Mouse (Mus musculus) stomach, embryonic 14.5 days (tissue): ENCODE results near the gene Kpna6. TPM values are rescaled to one million over a fixed set of nuclear protein-coding genes. Genes with fewer than 3 reads are reported as not detected.

Source experiments
- ATAC-seq: fragments of 200-750 bp; cut with Nextera tagmentation; 2 replicates; pipeline ENCODE4 v1.8.0; 2017; ENCODE audit warnings: low read depth, moderate TSS enrichment; ENCODE audit not compliant: insufficient number of reproducible peaks, insufficient read depth, low FRiP score
- H3K27ac ChIP-seq: fragments of 300-500 bp; sonication (generic); 2 replicates; pipeline ENCODE4 v1.5.1; 2014; ENCODE audit warnings: mild to moderate bottlenecking, low read length, moderate library complexity, mixed read lengths
- H3K27me3 ChIP-seq: fragments of 300-500 bp; sonication (generic); 2 replicates; pipeline ENCODE4 v1.6.1; 2014; ENCODE audit warnings: low read length, control low read depth, mixed read lengths; ENCODE audit not compliant: control insufficient read depth, insufficient read depth
- H3K36me3 ChIP-seq: fragments of 300-500 bp; sonication (generic); 2 replicates; pipeline ENCODE4 v1.6.1; 2014; ENCODE audit warnings: mild to moderate bottlenecking, control low read depth, low read length, moderate library complexity, mixed read lengths; ENCODE audit not compliant: control insufficient read depth, insufficient read depth
- H3K4me1 ChIP-seq: fragments of 300-500 bp; sonication (generic); 2 replicates; pipeline ENCODE4 v1.6.1; 2014; ENCODE audit warnings: low read length, control low read depth, mixed read lengths; ENCODE audit not compliant: control insufficient read depth, insufficient read depth
- H3K4me2 ChIP-seq: fragments of 300-500 bp; sonication (generic); replicated peaks from 2 replicates; pipeline ENCODE4 v1.6.1; 2014; ENCODE audit warnings: low read depth, low read length, control low read depth
- H3K4me3 ChIP-seq: fragments of 300-500 bp; sonication (generic); 2 replicates; pipeline ENCODE4 v1.5.1; 2014; ENCODE audit warnings: low read depth, low read length, control low read depth
- H3K9ac ChIP-seq: fragments of 300-500 bp; sonication (generic); replicated peaks from 2 replicates; pipeline ENCODE4 v1.6.1; 2014; ENCODE audit warnings: low read depth, mild to moderate bottlenecking, control low read depth, low read length, moderate library complexity, mixed read lengths
- H3K9me3 ChIP-seq: fragments of 300-500 bp; sonication (generic); 2 replicates; pipeline ENCODE4 v1.6.1; 2016; ENCODE audit warnings: low read depth, low read length, control low read depth; ENCODE audit not compliant: control insufficient read depth
- WGBS: fragments of 180-500 bp; shearing (Covaris S2); extraction: QIAGEN DNeasy Blood & Tissue Kit; methylation state at CpG from one replicate; pipeline ENCODE4 v1.1.7; 2014; 5-methylcytosine and 5-hydroxymethylcytosine counted together
- polyA plus RNA-seq: library from polyadenylated mRNA; unstranded; fragments of >200 nt; fragmentation: Nextera tagmentation; extraction: Ambion mirVana; gene quantifications from 2 replicates; pipeline ENCODE4 v1.2.1, GENCODE M21; 2014

Gene Kpna6
- polyA plus RNA-seq, 1 experiment from 2014 or later, result 12.0 TPM

GRCm38 (mm10) chr4:129640101-129640637 is 32.4 kb downstream of the Kpna6 start:
- Histone ChIP-seq H3K36me3 (peaks cover 35% of the 10 kb centered on the region), H3K27ac (peak overlapping the region; percentile 87), H3K9ac (peak overlapping the region; percentile 49), H3K4me3 (peak overlapping the region; percentile 48), H3K4me2 (peak overlapping the region; percentile 78), H3K9me3 (no peaks in the 10 kb centered on the region), H3K27me3 (no peaks in the 10 kb centered on the region), H3K4me1 (peaks cover 8% of the 10 kb centered on the region; the same call in 1 of the 2 replicates)
- WGBS, result 2% methylated on average over 17 of the region's 17 CpGs
- no peak for ATAC-seq

GRCm38 (mm10) chr4:129639221-129639620 is 33.3 kb downstream of the Kpna6 start:
- Histone ChIP-seq H3K27me3 (no peaks in the 10 kb centered on the region), H3K27ac (no peak overlapping the region), H3K4me3 (peak overlapping the region; percentile 48; the same call in 1 of the 2 replicates), H3K4me2 (peak overlapping the region; percentile 78), H3K9me3 (no peaks in the 10 kb centered on the region), H3K4me1 (peaks cover 8% of the 10 kb centered on the region; the same call in 1 of the 2 replicates), H3K36me3 (peaks cover 40% of the 10 kb centered on the region), H3K9ac (no peak overlapping the region)
- ATAC-seq, result no peak
- WGBS, result 87% methylated on average over 15 of the region's 15 CpGs

- H3K36me3 ChIP-seq, result peaks cover 85% of the 10 kb centered on the region
- H3K27me3 ChIP-seq, result no peaks in the 10 kb centered on the region
- no peak overlapping the region for H3K9ac ChIP-seq
- H3K4me1 ChIP-seq, result no peaks in the 10 kb centered on the region
- no peak overlapping the region for H3K27ac ChIP-seq
- no peaks in the 10 kb centered on the region for H3K9me3 ChIP-seq
- H3K4me2 ChIP-seq, result no peak overlapping the region
- WGBS, result 87% methylated on average over 6 of the region's 6 CpGs
- no peak overlapping the region for H3K4me3 ChIP-seq
- no peak for ATAC-seq
Observed at GRCm38 (mm10) chr4:129633852-129634251, 38.7 kb downstream of the Kpna6 start.

- WGBS, result 89% methylated on average over 12 of the region's 12 CpGs
- no peak overlapping the region for H3K27ac ChIP-seq
- no peak overlapping the region for H3K4me2 ChIP-seq
- peaks cover 92% of the 10 kb centered on the region for H3K36me3 ChIP-seq
- H3K4me3 ChIP-seq, result no peak overlapping the region
- ATAC-seq, result no peak
- no peaks in the 10 kb centered on the region for H3K27me3 ChIP-seq
- no peak overlapping the region for H3K9ac ChIP-seq
- no peaks in the 10 kb centered on the region for H3K9me3 ChIP-seq
- H3K4me1 ChIP-seq, result no peaks in the 10 kb centered on the region
Observed at GRCm38 (mm10) chr4:129631867-129632266, 40.7 kb downstream of the Kpna6 start.

- no peak; the same call in 1 of the 2 replicates for ATAC-seq
- Histone ChIP-seq H3K27me3 (no peaks in the 10 kb centered on the region), H3K9me3 (no peaks in the 10 kb centered on the region), H3K4me1 (no peaks in the 10 kb centered on the region), H3K4me2 (no peak overlapping the region), H3K9ac (no peak overlapping the region), H3K27ac (no peak overlapping the region), H3K4me3 (no peak overlapping the region), H3K36me3 (peaks cover 90% of the 10 kb centered on the region)
- 88% methylated on average over 4 of the region's 4 CpGs for WGBS
Observed at GRCm38 (mm10) chr4:129630944-129631343, 41.6 kb downstream of the Kpna6 start.

GRCm38 (mm10) chr4:129626035-129626434 is 46.5 kb downstream of the Kpna6 start:
- Histone ChIP-seq H3K4me2 (no peak overlapping the region), H3K9me3 (no peaks in the 10 kb centered on the region), H3K9ac (no peak overlapping the region), H3K27ac (no peak overlapping the region), H3K36me3 (peaks cover 49% of the 10 kb centered on the region), H3K4me1 (peaks cover 25% of the 10 kb centered on the region; the same call in 1 of the 2 replicates), H3K4me3 (no peak overlapping the region), H3K27me3 (no peaks in the 10 kb centered on the region)
- no peak for ATAC-seq
- 74% methylated on average over 6 of the region's 6 CpGs for WGBS

GRCm38 (mm10) chr4:129625496-129625895 is 47.1 kb downstream of the Kpna6 start:
- Histone ChIP-seq H3K27ac (peak overlapping the region; percentile 74; the same call in 1 of the 2 replicates), H3K4me1 (peaks cover 25% of the 10 kb centered on the region; the same call in 1 of the 2 replicates), H3K9me3 (no peaks in the 10 kb centered on the region), H3K4me3 (no peak overlapping the region), H3K36me3 (peaks cover 44% of the 10 kb centered on the region), H3K27me3 (no peaks in the 10 kb centered on the region), H3K9ac (no peak overlapping the region), H3K4me2 (peak overlapping the region; percentile 84)
- no peak for ATAC-seq
- 50% methylated on average over 4 of the region's 4 CpGs for WGBS

GRCm38 (mm10) chr4:129625029-129625370 is 47.6 kb downstream of the Kpna6 start:
- peaks cover 39% of the 10 kb centered on the region for H3K36me3 ChIP-seq
- no peaks in the 10 kb centered on the region for H3K9me3 ChIP-seq
- ATAC-seq, result no peak
- H3K4me1 ChIP-seq, result peaks cover 25% of the 10 kb centered on the region; the same call in 1 of the 2 replicates
- H3K4me2 ChIP-seq, result peak overlapping the region; percentile 84
- H3K27ac ChIP-seq, result peak overlapping the region; percentile 74
- peak overlapping the region; percentile 66 for H3K4me3 ChIP-seq
- 4% methylated on average over 6 of the region's 6 CpGs for WGBS
- peak overlapping the region; percentile 45; the same call in 1 of the 2 replicates for H3K9ac ChIP-seq
- H3K27me3 ChIP-seq, result no peaks in the 10 kb centered on the region
